Comparison of ENCODE assay signal across 8 mouse cellular contexts in the genomic region with DNA sequence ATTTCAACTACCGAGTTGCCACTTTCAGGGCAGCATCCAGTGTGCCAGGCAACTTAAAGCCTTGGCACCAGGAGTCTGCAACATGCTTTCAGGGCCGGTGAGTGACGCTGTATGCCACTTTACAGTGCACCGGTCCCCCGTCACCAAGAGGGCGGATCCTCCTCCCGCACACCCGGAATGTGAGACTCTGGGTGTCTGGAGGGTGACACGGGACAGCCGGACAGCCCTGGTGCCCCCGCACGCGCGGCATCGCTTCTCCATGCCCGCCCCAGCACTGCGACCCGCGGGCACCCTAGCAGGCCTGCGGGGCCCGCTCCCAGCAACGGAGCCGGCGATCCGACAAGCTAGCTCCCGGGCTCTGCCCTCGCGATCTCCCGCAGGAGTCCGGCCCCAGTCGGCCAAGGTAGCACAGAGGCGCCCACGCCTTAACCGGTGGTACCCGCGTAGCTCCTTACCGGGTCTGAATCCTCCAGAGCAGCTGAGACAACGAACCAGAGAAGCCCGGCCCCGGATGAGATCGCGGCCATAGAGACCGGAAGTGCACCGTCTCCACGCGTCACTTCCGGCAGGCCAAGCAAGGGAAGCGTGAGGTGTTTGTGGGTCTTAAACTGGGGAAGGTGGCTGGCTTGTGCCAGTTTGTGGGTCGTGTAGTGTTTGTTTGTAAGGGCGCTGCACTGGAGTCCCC. TPM values are rescaled to one million over a fixed set of nuclear protein-coding genes. Genes with fewer than 3 reads are reported as not detected.
A peak's percentile ranks its signal among the peaks of the same experiment; 100 is the strongest.
DNase-seq lines count a peak whose midpoint lies in the region; ATAC-seq and TF ChIP-seq lines count a peak whose summit lies in the region.

A gene (minus strand): TSS at position 551 of the 685 bp plus-strand sequence.

- under 1% methylated on average over 50 of the region's 50 CpGs for WGBS in forebrain, embryonic 13.5 days
- under 1% methylated on average over 50 of the region's 50 CpGs for WGBS in large intestine, adult 2 months
- WGBS in liver, postnatal 0 days (ENCODE audit: insufficient replicate concordance), result 1% methylated on average over 50 of the region's 50 CpGs
- WGBS in neural tube, embryonic 14.5 days, result under 1% methylated on average over 50 of the region's 50 CpGs

- intact Hi-C loops in heart, postnatal 10 days (cut with DNase I), result loop anchor here (5.0 to 10.0 kb wide), 4 partner anchors 50 to 675 kb away; a partner anchor contains a TSS

- H3K4me2 ChIP-seq in forebrain, embryonic 13.5 days, result peak within 1 kb of the TSS; percentile 67
- H3K4me2 ChIP-seq in liver, postnatal 0 days (ENCODE audit: low read depth, low read length), result peak within 1 kb of the TSS; percentile 68
- H3K4me2 ChIP-seq in neural tube, embryonic 14.5 days (ENCODE audit: low read depth, low read length), result peak within 1 kb of the TSS; percentile 61

- peak within 1 kb of the TSS; percentile 96 for H3K9ac ChIP-seq in forebrain, embryonic 13.5 days
- H3K9ac ChIP-seq in liver, postnatal 0 days (replicated peaks), result peak within 1 kb of the TSS; percentile 92
- peak within 1 kb of the TSS; percentile 98 for H3K9ac ChIP-seq in neural tube, embryonic 14.5 days (replicated peaks; ENCODE audit: low read depth, low read length)

- H3K9me3 ChIP-seq in E14TG2a.4 (ENCODE audit: low read length), result no peaks in the 10 kb centered on the region
- no peaks in the 10 kb centered on the region for H3K9me3 ChIP-seq in forebrain, embryonic 13.5 days (replicated peaks)
- H3K9me3 ChIP-seq in liver, postnatal 0 days (ENCODE audit: low read length), result no peaks in the 10 kb centered on the region
- no peaks in the 10 kb centered on the region for H3K9me3 ChIP-seq in neural tube, embryonic 14.5 days (ENCODE audit: control insufficient read depth, low read length)

- TF ChIP-seq EP300 in liver, postnatal 0 days (IDR thresholded peaks at IDR 0.05; ENCODE audit: low read depth), result no peak

- peak within 1 kb of the TSS; percentile 94 for H3K27ac ChIP-seq in forebrain, embryonic 13.5 days
- H3K27ac ChIP-seq in liver, postnatal 0 days (ENCODE audit: low read depth), result peak within 1 kb of the TSS; percentile 92
- H3K27ac ChIP-seq in neural tube, embryonic 14.5 days (ENCODE audit: low read depth, low read length), result peak within 1 kb of the TSS; percentile 98

- DNase-seq in c-Kit-positive CD71-positive TER-119-positive erythroid progenitor cells, embryonic 14.5 days (ENCODE audit: low spot score), result peak; percentile 86
- DNase-seq in heart, postnatal 10 days, result peak; percentile 91 to 94
- peak; percentile 73 for DNase-seq in large intestine, adult 2 months (ENCODE audit: low read depth, low spot score)
- peak; percentile 91 for DNase-seq in liver, postnatal 0 days
- DNase-seq in testis, postnatal 10 days (ENCODE audit: low spot score), result peak; percentile 90

- peaks cover 19% of the 10 kb centered on the region for H3K36me3 ChIP-seq in E14TG2a.4 (ENCODE audit: insufficient read depth, low read length)
- H3K36me3 ChIP-seq in forebrain, embryonic 13.5 days (ENCODE audit: poor library complexity, severe bottlenecking), result peaks cover 19% of the 10 kb centered on the region
- H3K36me3 ChIP-seq in liver, postnatal 0 days (replicated peaks; ENCODE audit: insufficient read depth, low read length), result peaks cover 3% of the 10 kb centered on the region
- peaks cover 11% of the 10 kb centered on the region for H3K36me3 ChIP-seq in neural tube, embryonic 14.5 days (ENCODE audit: control insufficient read depth, insufficient read depth, low read length)

- peak within 1 kb of the TSS; percentile 95 for H3K4me3 ChIP-seq in E14TG2a.4 (replicated peaks; ENCODE audit: low read length)
- H3K4me3 ChIP-seq in forebrain, embryonic 13.5 days, result peak within 1 kb of the TSS; percentile 89
- peak within 1 kb of the TSS; percentile 95 for H3K4me3 ChIP-seq in liver, postnatal 0 days (ENCODE audit: low read depth, low read length)
- peak within 1 kb of the TSS; percentile 95 for H3K4me3 ChIP-seq in neural tube, embryonic 14.5 days (ENCODE audit: low read depth, low read length)

- TF ChIP-seq CTCF in E14TG2a.4 (conservative IDR thresholded peaks at IDR 0.05; ENCODE audit: low read length), result no peak
- peak; percentile 41 for TF ChIP-seq CTCF in liver, postnatal 0 days (IDR thresholded peaks at IDR 0.05; ENCODE audit: low read depth)

- peak; percentile 99 for ATAC-seq in forebrain, embryonic 13.5 days
- ATAC-seq in liver, postnatal 0 days, result peak; percentile 98
- ATAC-seq in neural tube, embryonic 14.5 days (ENCODE audit: low read depth), result peak; percentile 99

- peaks cover 14% of the 10 kb centered on the region for H3K4me1 ChIP-seq in E14TG2a.4 (replicated peaks; ENCODE audit: low read depth, low read length)
- H3K4me1 ChIP-seq in forebrain, embryonic 13.5 days, result peaks cover 12% of the 10 kb centered on the region
- H3K4me1 ChIP-seq in liver, postnatal 0 days (ENCODE audit: insufficient read depth), result peaks cover 7% of the 10 kb centered on the region; the same call in 1 of the 2 replicates
- H3K4me1 ChIP-seq in neural tube, embryonic 14.5 days (ENCODE audit: control insufficient read depth, insufficient read depth, low read length), result peaks cover 11% of the 10 kb centered on the region; the same call in 1 of the 2 replicates

- no peaks in the 10 kb centered on the region for H3K27me3 ChIP-seq in E14TG2a.4 (ENCODE audit: insufficient read depth, low read length)
- no peaks in the 10 kb centered on the region for H3K27me3 ChIP-seq in forebrain, embryonic 13.5 days
- H3K27me3 ChIP-seq in liver, postnatal 0 days (ENCODE audit: insufficient read depth, low read length), result no peaks in the 10 kb centered on the region
- H3K27me3 ChIP-seq in neural tube, embryonic 14.5 days (ENCODE audit: control insufficient read depth, insufficient read depth, low read length), result no peaks in the 10 kb centered on the region

RNA-seq across cellular contexts. Expression of the gene that starts here (rescaled TPM):
- 28.8 and 29.4 TPM in 2 replicates for polyA plus RNA-seq in forebrain, embryonic 13.5 days (2015; fragmentation: Nextera tagmentation; extraction: Ambion mirVana)
- total RNA-seq in heart, postnatal 10 days (2021), result 10 to 100 TPM; 19.9 to 23.5 TPM
- 13.5 and 16.7 TPM in 2 replicates for polyA plus RNA-seq in large intestine, adult 2 months (2012; rRNA removed)
- polyA plus RNA-seq in liver, postnatal 0 days (2015; fragmentation: Nextera tagmentation; extraction: Ambion mirVana), result 6.8 and 8.8 TPM in 2 replicates
- 16.8 and 17.6 TPM in 2 replicates for polyA plus RNA-seq in neural tube, embryonic 14.5 days (2014; fragmentation: Nextera tagmentation; extraction: Ambion mirVana)

Comparison
In these comparisons a context has a peak if more than half of its experiments do, and no peak if none do; other contexts are left out.
1. Peak in every context shown above with its lines: DNase-seq, ATAC-seq, H3K4me3 ChIP-seq and H3K27ac ChIP-seq.